Mouse (Mus musculus) heart, embryonic 16.5 days (tissue): ENCODE data around the gene Cideb. TPM values are rescaled to one million over a fixed set of nuclear protein-coding genes. Genes with fewer than 3 reads are reported as not detected.

ENCODE experiments used
- ATAC-seq: fragments of 200-750 bp; cut with Nextera tagmentation; replicated peaks from 2 replicates; pipeline ENCODE4 v1.8.0; 2017; ENCODE audit warnings: moderate number of reproducible peaks; ENCODE audit not compliant: insufficient read depth, low FRiP score; ENCODE audit errors: extremely low read depth
- H3K27ac ChIP-seq: fragments of 300-500 bp; sonication (generic); 2 replicates; pipeline ENCODE4 v1.5.1; 2014; ENCODE audit warnings: mild to moderate bottlenecking, low read length, control low read depth, moderate library complexity
- H3K27me3 ChIP-seq: fragments of 300-500 bp; sonication (generic); 2 replicates; pipeline ENCODE4 v1.6.1; 2014; ENCODE audit warnings: low read length, mixed read lengths; ENCODE audit not compliant: control insufficient read depth, insufficient read depth
- H3K36me3 ChIP-seq: fragments of 300-500 bp; sonication (generic); 2 replicates; pipeline ENCODE4 v1.6.1; 2014; ENCODE audit not compliant: control insufficient read depth, insufficient read depth
- H3K4me1 ChIP-seq: fragments of 300-500 bp; sonication (generic); 2 replicates; pipeline ENCODE4 v1.6.1; 2014; ENCODE audit warnings: low read length, mixed read lengths; ENCODE audit not compliant: control insufficient read depth, insufficient read depth
- H3K4me2 ChIP-seq: fragments of 300-500 bp; sonication (generic); 2 replicates; pipeline ENCODE4 v1.6.1; 2014; ENCODE audit warnings: low read depth, mild to moderate bottlenecking, control low read depth, low read length
- H3K4me3 ChIP-seq: fragments of 300-500 bp; sonication (generic); 2 replicates; pipeline ENCODE4 v1.5.1; 2014; ENCODE audit warnings: mild to moderate bottlenecking, control low read depth, low read length
- H3K9ac ChIP-seq: fragments of 300-500 bp; sonication (generic); 2 replicates; pipeline ENCODE4 v1.6.1; 2014; ENCODE audit warnings: low read length, control low read depth
- H3K9me3 ChIP-seq: fragments of 300-500 bp; sonication (generic); replicated peaks from 2 replicates; pipeline ENCODE4 v1.6.1; 2016; ENCODE audit warnings: low read length; ENCODE audit not compliant: control insufficient read depth
- WGBS: fragments of 180-500 bp; shearing (Covaris S2); extraction: QIAGEN DNeasy Blood & Tissue Kit; methylation state at CpG from one replicate; pipeline ENCODE4 v1.1.7; 2014; 5-methylcytosine and 5-hydroxymethylcytosine counted together
- polyA plus RNA-seq: library from polyadenylated mRNA; unstranded; fragments of >200 nt; fragmentation: Nextera tagmentation; extraction: Ambion mirVana; gene quantifications from 2 replicates; pipeline ENCODE4 v1.2.1, GENCODE M21; 2015

The Cideb gene
- polyA plus RNA-seq, 1 experiment from 2014 or later: 1.3 TPM

DNA sequence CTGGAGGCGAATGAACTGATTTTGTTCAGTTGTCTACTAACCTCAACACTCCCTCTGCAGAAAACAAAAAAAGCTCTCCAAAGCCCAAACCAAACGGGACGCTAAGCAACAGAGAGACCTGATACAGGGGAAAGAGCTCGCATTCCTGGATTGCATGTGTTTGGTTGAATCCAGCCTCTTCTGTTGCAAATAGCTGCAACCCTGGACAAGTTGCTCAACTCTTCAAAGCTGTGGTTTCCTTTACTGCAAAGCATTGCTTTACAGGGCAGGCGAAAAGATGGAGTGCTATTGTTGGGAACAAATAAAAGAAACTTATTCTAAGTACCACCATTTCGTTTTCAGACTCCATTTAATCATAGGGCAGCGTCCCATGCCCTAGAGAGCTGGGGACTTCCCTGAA lies 23.4 kb downstream of the Cideb start:
- WGBS: 70% methylated on average over 7 of the region's 7 CpGs
- H3K4me3 ChIP-seq: no peak overlapping the region
- no peaks in the 10 kb centered on the region for H3K4me1 ChIP-seq
- H3K9ac ChIP-seq: no peak overlapping the region
- no peak overlapping the region for H3K27ac ChIP-seq
- no peak overlapping the region for H3K4me2 ChIP-seq
- no peaks in the 10 kb centered on the region for H3K9me3 ChIP-seq
- H3K36me3 ChIP-seq: peaks cover 20% of the 10 kb centered on the region
- 0 out of 2 replicates have a peak, but pooled peaks cover 2% of the 10 kb centered on the region for H3K27me3 ChIP-seq
- ATAC-seq: no peak

DNA sequence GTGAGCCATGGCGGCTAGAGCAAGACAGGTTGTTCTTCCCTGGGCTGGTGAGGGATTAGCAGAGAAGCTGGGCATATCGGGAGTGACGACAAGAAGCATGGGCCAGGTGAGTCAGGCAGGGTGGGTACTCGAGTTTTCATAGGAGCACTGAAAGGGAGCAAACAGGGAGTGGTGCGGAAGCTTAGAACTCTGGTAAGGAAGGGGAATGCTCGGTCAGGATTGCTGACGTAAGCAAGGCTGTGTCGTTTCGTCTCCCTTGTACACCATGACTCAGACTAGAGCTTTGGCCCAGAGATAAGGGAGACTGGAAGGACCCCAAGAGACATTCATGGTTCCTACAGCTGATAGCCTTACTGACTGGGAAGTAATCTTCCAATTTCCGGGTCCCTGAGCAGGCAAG lies 24.4 kb downstream of the Cideb start:
- no peak overlapping the region for H3K27ac ChIP-seq
- 63% methylated on average over 10 of the region's 10 CpGs for WGBS
- no peak overlapping the region for H3K4me3 ChIP-seq
- H3K9me3 ChIP-seq: no peaks in the 10 kb centered on the region
- H3K4me1 ChIP-seq: no peaks in the 10 kb centered on the region
- 0 out of 2 replicates have a peak, but pooled peaks cover 2% of the 10 kb centered on the region for H3K27me3 ChIP-seq
- peaks cover 10% of the 10 kb centered on the region for H3K36me3 ChIP-seq
- no peak overlapping the region for H3K9ac ChIP-seq
- ATAC-seq: no peak
- H3K4me2 ChIP-seq: no peak overlapping the region

DNA sequence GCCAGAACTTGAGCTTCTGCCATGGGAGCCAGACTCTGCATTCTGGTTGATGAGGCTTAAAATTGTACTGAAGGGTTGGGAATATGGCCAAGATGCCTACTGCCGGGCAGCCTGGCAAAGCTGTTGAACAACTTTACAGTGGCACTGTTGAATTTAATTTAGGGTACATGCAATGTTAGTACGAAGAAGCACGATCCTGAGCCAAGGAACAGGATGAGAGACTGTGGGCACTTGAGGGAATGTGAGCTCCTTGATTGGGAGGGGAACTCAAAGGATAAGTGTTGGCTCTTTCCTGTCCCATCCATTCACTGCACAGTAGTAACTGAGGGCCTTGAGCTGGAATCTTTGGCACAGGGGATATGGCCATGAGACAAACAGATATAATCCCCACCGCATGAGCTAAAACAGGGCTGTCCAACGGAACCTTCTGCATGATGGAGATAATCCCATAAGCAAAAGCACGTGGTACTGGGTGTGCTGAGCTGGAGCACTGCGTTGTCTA lies 27.7 kb downstream of the Cideb start:
- ATAC-seq: no peak
- no peak overlapping the region for H3K9ac ChIP-seq
- H3K36me3 ChIP-seq: no peaks in the 10 kb centered on the region
- H3K4me2 ChIP-seq: no peak overlapping the region
- H3K9me3 ChIP-seq: no peaks in the 10 kb centered on the region
- H3K4me3 ChIP-seq: no peak overlapping the region
- 0 out of 2 replicates have a peak, but pooled peaks cover 2% of the 10 kb centered on the region for H3K27me3 ChIP-seq
- H3K4me1 ChIP-seq: no peaks in the 10 kb centered on the region
- no peak overlapping the region for H3K27ac ChIP-seq
- WGBS: 71% methylated on average over 7 of the region's 7 CpGs

DNA sequence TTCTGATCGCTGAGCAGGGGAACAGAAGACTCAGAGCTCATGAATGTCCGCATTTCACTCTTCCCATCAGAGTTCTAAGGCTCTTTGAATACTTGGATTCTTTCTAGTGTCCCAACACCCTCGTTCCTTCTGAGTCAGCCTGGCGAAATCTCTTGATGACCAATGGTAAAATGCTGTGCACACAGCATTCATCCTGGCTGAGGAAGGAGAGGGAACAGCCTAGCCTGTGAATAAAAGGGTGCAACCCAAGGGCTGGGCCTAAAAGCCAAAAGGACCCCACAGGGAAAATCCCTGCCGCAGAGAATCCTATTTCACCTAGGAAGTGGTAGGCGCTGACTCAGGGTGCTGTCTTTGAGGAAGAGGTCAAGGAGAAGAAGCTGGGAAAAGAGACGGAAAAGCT lies 28.1 kb downstream of the Cideb start:
- H3K4me1 ChIP-seq: no peaks in the 10 kb centered on the region
- 0 out of 2 replicates have a peak, but pooled peaks cover 2% of the 10 kb centered on the region for H3K27me3 ChIP-seq
- no peaks in the 10 kb centered on the region for H3K36me3 ChIP-seq
- no peak overlapping the region for H3K27ac ChIP-seq
- H3K9me3 ChIP-seq: no peaks in the 10 kb centered on the region
- no peak overlapping the region for H3K9ac ChIP-seq
- no peak overlapping the region for H3K4me2 ChIP-seq
- no peak for ATAC-seq
- no peak overlapping the region for H3K4me3 ChIP-seq
- WGBS: 66% methylated on average over 7 of the region's 7 CpGs

DNA sequence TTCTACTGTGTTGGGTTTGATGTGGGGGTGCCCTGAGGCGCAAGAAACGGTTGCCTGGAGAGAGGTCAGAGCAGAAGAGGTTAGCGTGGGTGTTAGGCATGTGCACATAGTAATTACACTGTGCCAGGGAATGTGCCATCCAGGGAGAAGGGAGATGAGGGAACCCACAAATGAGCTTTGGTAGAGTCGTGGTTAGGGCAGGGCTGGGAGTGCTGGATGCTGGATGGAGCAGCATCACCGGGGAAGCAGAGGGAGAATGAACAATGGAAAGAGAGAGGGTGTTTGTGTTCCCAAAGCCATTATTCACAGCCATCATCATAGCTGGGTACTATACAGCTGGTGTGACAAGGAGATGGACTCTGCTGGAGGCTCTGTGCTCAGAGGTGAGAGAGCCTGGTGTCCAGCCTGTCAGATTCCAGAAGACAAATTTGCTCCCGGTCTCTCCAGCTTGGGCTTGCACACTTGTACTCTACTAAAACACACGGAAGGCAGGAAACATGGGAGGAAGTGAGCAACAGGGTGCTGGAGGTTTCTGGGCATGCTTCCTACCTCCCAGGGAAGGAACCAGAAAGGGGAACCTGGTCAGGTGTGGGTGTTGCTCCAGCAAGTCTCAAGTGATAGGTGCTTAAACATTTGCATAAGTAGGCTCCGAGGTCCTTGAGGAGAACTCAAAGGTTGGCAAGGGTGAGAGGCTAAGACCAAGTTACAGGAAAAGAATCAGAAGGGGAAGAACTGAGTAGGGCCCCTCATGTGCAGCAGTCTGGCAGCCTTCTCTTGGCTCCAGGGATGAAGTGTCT lies 30.2 kb downstream of the Cideb start:
- Histone ChIP-seq H3K9me3 (no peaks in the 10 kb centered on the region), H3K36me3 (no peaks in the 10 kb centered on the region), H3K9ac (no peak overlapping the region), H3K4me2 (no peak overlapping the region), H3K27ac (no peak overlapping the region), H3K27me3 (0 out of 2 replicates have a peak, but pooled peaks cover 2% of the 10 kb centered on the region), H3K4me3 (no peak overlapping the region), H3K4me1 (no peaks in the 10 kb centered on the region)
- ATAC-seq: no peak
- WGBS: 61% methylated on average over 8 of the region's 8 CpGs

DNA sequence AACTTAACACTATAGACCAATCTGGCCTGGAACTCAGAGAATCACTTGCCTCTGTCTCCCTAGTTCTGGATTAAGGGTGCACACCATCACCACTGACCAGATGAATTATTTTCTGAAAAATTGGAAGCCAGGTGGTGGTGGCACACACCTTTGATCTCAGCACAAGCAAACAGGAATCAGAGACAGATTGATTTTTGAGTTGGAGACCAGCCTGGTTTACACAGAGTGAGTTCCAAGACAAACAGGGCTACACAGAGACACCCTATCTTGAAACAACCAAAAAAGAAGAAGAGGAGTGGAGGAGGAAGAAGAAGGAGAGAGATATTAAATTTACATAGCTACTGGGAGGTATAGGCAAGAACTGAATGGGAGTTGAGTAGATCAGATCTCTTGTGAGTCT lies 32.0 kb downstream of the Cideb start:
- H3K9me3 ChIP-seq: no peaks in the 10 kb centered on the region
- peaks cover 7% of the 10 kb centered on the region for H3K4me1 ChIP-seq

DNA sequence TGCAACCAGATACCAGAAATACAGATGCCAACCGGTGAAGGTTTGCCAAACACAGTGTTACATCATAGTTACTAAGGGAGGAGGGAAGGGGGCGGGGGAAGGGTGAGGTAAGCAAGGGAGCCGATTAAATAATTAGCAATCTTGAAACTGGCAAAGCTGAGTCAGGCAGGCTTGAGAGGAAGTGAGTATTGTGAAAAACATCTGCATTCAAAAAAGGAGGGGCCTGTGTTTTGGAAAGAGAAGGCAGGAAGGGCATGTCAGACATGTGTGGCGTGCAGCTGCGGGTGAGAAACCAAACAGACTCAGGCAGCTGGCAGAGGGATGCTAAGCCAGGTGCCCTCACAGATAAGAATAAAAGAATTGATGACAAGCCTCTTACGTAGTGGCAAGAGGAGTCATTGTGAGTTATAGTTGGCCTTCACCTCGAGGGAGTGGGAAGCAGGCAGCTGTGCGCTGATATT lies 33.8 kb downstream of the Cideb start:
- Histone ChIP-seq H3K27ac (no peak overlapping the region), H3K4me3 (no peak overlapping the region), H3K27me3 (no peaks in the 10 kb centered on the region), H3K4me1 (peaks cover 7% of the 10 kb centered on the region), H3K9ac (no peak overlapping the region), H3K4me2 (no peak overlapping the region), H3K36me3 (no peaks in the 10 kb centered on the region), H3K9me3 (no peaks in the 10 kb centered on the region)
- 33% methylated on average over 8 of the region's 8 CpGs for WGBS
- ATAC-seq: no peak

More for the DNA sequence above, 32.0 kb downstream of the Cideb start:
- Histone ChIP-seq H3K4me3 (no peak overlapping the region), H3K9ac (no peak overlapping the region), H3K36me3 (no peaks in the 10 kb centered on the region), H3K27ac (no peak overlapping the region), H3K27me3 (0 out of 2 replicates have a peak, but pooled peaks cover 2% of the 10 kb centered on the region), H3K4me2 (no peak overlapping the region)
- no peak for ATAC-seq

DNA sequence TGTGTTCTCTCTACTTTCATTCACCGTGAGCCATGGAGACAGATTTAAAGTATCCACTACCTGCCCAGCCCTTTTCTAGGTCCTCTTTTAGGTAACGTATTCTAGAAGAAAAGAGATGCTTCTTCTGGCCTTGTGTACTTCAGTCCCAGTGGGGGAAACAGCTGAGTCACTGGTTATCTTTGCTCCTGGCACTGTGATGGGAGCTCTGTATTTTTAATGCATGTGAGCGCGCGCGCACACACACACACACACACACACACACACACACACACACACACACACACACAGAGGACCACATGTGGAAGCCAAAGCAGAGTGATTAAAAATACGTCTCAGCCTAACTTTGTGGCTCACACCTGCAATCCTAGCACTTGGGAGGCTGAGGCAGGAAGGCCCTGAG lies 34.8 kb downstream of the Cideb start:
- WGBS: 90% methylated on average over 7 of the region's 7 CpGs
- no peak overlapping the region for H3K27ac ChIP-seq
- H3K4me2 ChIP-seq: no peak overlapping the region
- peaks cover 7% of the 10 kb centered on the region for H3K4me1 ChIP-seq
- no peaks in the 10 kb centered on the region for H3K27me3 ChIP-seq
- H3K9me3 ChIP-seq: no peaks in the 10 kb centered on the region
- ATAC-seq: no peak
- no peaks in the 10 kb centered on the region for H3K36me3 ChIP-seq
- no peak overlapping the region for H3K4me3 ChIP-seq
- no peak overlapping the region for H3K9ac ChIP-seq

DNA sequence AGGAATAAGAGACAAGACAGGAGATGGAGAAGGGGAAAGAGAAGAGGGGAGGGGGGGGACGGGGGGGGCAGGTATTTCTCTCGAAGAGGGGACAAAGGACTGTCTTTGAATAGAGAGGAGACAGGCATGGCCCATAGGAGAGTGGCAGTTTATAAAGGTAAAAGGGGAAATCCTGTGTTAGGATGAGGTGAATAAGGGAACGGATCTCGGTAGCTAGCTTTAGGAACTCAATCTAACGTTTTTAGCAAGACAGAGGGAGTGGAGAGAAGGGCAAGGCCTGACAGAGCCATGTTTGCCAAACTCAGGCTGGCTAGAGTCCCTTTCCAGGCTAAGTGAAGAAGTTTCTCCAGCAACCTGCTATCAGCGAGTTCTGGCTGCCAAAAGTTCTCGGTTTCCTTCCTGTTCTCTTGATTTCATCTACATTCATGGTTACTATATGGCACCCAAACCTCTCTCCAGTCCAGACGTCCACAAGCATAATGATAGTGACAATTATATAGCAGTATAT lies 35.8 kb downstream of the Cideb start:
- no peaks in the 10 kb centered on the region for H3K27me3 ChIP-seq
- 42% methylated on average over 8 of the region's 8 CpGs for WGBS
- no peak for ATAC-seq
- H3K4me3 ChIP-seq: peak overlapping the region; percentile 89
- no peaks in the 10 kb centered on the region for H3K9me3 ChIP-seq
- H3K4me1 ChIP-seq: peaks cover 7% of the 10 kb centered on the region
- H3K27ac ChIP-seq: 0 out of 2 replicates have a peak overlapping the region, but pooled peaks have one; percentile 25
- peak overlapping the region; percentile 91; the same call in 1 of the 2 replicates for H3K9ac ChIP-seq
- H3K36me3 ChIP-seq: no peaks in the 10 kb centered on the region
- H3K4me2 ChIP-seq: peak overlapping the region; percentile 78
